16 mouse cellular contexts compared by ENCODE assay signal in genomic region chr2:85106941-85107340, GRCm38 (mm10). TPM values are rescaled to one million over a fixed set of nuclear protein-coding genes. Genes with fewer than 3 reads are reported as not detected.
DNase-seq lines count a peak whose midpoint lies in the region; ATAC-seq and TF ChIP-seq lines count a peak whose summit lies in the region.
"Had no signal": no experiment of that assay in that cellular context is flagged by ENCODE, and none has a peak within 500 bp of the region (broad histone marks: within the 10 kb centered on the region; RNA-seq: fewer than 3 reads in every experiment).

No protein-coding gene starts in this region.

- no peak for DNase-seq in lung, postnatal 14 days
- peak; percentile 41 for DNase-seq in lung, postnatal 25 days (ENCODE audit: low spot score)
- no peak for DNase-seq in forebrain, embryonic 10.5 days (ENCODE audit: extremely low spot score, low spot score)
- DNase-seq: cerebellum, adult 9-11 months; heart, postnatal 14 days; kidney, adult 2 months; kidney, postnatal 4 days had no signal

- H3K9me3 ChIP-seq in lung, embryonic 15.5 days: no peaks in the 10 kb centered on the region
- no peaks in the 10 kb centered on the region for H3K9me3 ChIP-seq in intestine, postnatal 0 days (ENCODE audit: control insufficient read depth)
- no peaks in the 10 kb centered on the region for H3K9me3 ChIP-seq in stomach, embryonic 16.5 days (replicated peaks; ENCODE audit: control insufficient read depth, low read length)
- no peaks in the 10 kb centered on the region for H3K9me3 ChIP-seq in forebrain, embryonic 13.5 days (replicated peaks)
- H3K9me3 ChIP-seq in forebrain, embryonic 10.5 days: no peaks in the 10 kb centered on the region
- H3K9me3 ChIP-seq: G1E; hindbrain, embryonic 13.5 days; limb, embryonic 13.5 days; neural tube, embryonic 12.5 days had no signal

- H3K4me1 ChIP-seq in lung, embryonic 15.5 days: peaks cover 18% of the 10 kb centered on the region
- 0 out of 2 replicates have a peak, but pooled peaks cover 5% of the 10 kb centered on the region for H3K4me1 ChIP-seq in intestine, postnatal 0 days (replicated peaks; ENCODE audit: control insufficient read depth, insufficient read depth, low read length)
- H3K4me1 ChIP-seq in stomach, embryonic 16.5 days (ENCODE audit: control insufficient read depth, insufficient read depth, low read length): peaks cover 8% of the 10 kb centered on the region
- no peaks in the 10 kb centered on the region; the same call in 1 of the 2 replicates for H3K4me1 ChIP-seq in forebrain, embryonic 13.5 days
- peaks cover 9% of the 10 kb centered on the region; the same call in 1 of the 2 replicates for H3K4me1 ChIP-seq in forebrain, embryonic 10.5 days
- H3K4me1 ChIP-seq: hindbrain, embryonic 13.5 days; limb, embryonic 13.5 days; neural tube, embryonic 12.5 days had no signal

- no peak overlapping the region for H3K4me2 ChIP-seq in lung, embryonic 15.5 days
- no peak overlapping the region for H3K4me2 ChIP-seq in intestine, postnatal 0 days (replicated peaks; ENCODE audit: low read depth)
- H3K4me2 ChIP-seq in stomach, embryonic 16.5 days (ENCODE audit: low read depth, low read length): no peak overlapping the region
- H3K4me2 ChIP-seq in forebrain, embryonic 13.5 days: no peak overlapping the region
- H3K4me2 ChIP-seq: hindbrain, embryonic 13.5 days; limb, embryonic 13.5 days; neural tube, embryonic 12.5 days had no signal

- H3K27me3 ChIP-seq in lung, embryonic 15.5 days: no peaks in the 10 kb centered on the region
- no peaks in the 10 kb centered on the region for H3K27me3 ChIP-seq in intestine, postnatal 0 days (replicated peaks; ENCODE audit: control insufficient read depth, insufficient read depth, low read length)
- no peaks in the 10 kb centered on the region for H3K27me3 ChIP-seq in stomach, embryonic 16.5 days (ENCODE audit: control insufficient read depth, insufficient read depth, low read length)
- H3K27me3 ChIP-seq in forebrain, embryonic 13.5 days: no peaks in the 10 kb centered on the region
- no peaks in the 10 kb centered on the region for H3K27me3 ChIP-seq in forebrain, embryonic 10.5 days (ENCODE audit: poor library complexity, severe bottlenecking)
- H3K27me3 ChIP-seq: hindbrain, embryonic 13.5 days; limb, embryonic 13.5 days; neural tube, embryonic 12.5 days had no signal

- H3K4me3 ChIP-seq in lung, embryonic 15.5 days: no peak overlapping the region
- no peak overlapping the region for H3K4me3 ChIP-seq in intestine, postnatal 0 days (ENCODE audit: low read depth, low read length)
- no peak overlapping the region for H3K4me3 ChIP-seq in stomach, embryonic 16.5 days (replicated peaks; ENCODE audit: low read length)
- H3K4me3 ChIP-seq in forebrain, embryonic 13.5 days: no peak overlapping the region
- H3K4me3 ChIP-seq in forebrain, embryonic 10.5 days: no peak overlapping the region
- H3K4me3 ChIP-seq: hindbrain, embryonic 13.5 days; limb, embryonic 13.5 days; neural tube, embryonic 12.5 days had no signal

- WGBS in lung, embryonic 15.5 days: 38% methylated on average over 4 of the region's 4 CpGs
- 29% methylated on average over 4 of the region's 4 CpGs for WGBS in intestine, postnatal 0 days
- 41% methylated on average over 4 of the region's 4 CpGs for WGBS in stomach, embryonic 16.5 days
- 51% methylated on average over 4 of the region's 4 CpGs for WGBS in forebrain, embryonic 13.5 days
- WGBS in forebrain, embryonic 10.5 days: 75% methylated on average over 4 of the region's 4 CpGs

- H3K36me3 ChIP-seq in lung, embryonic 15.5 days: no peaks in the 10 kb centered on the region
- no peaks in the 10 kb centered on the region for H3K36me3 ChIP-seq in intestine, postnatal 0 days (ENCODE audit: control insufficient read depth, insufficient read depth)
- H3K36me3 ChIP-seq in stomach, embryonic 16.5 days (ENCODE audit: control insufficient read depth, insufficient read depth, low read length): no peaks in the 10 kb centered on the region
- no peaks in the 10 kb centered on the region for H3K36me3 ChIP-seq in forebrain, embryonic 13.5 days (ENCODE audit: poor library complexity, severe bottlenecking)
- H3K36me3 ChIP-seq in forebrain, embryonic 10.5 days (replicated peaks): no peaks in the 10 kb centered on the region
- H3K36me3 ChIP-seq: G1E; hindbrain, embryonic 13.5 days; limb, embryonic 13.5 days; neural tube, embryonic 12.5 days had no signal

- no peak overlapping the region for H3K9ac ChIP-seq in lung, embryonic 15.5 days
- no peak overlapping the region for H3K9ac ChIP-seq in intestine, postnatal 0 days (ENCODE audit: low read depth, low read length)
- H3K9ac ChIP-seq in stomach, embryonic 16.5 days (ENCODE audit: low read length): no peak overlapping the region
- no peak overlapping the region for H3K9ac ChIP-seq in forebrain, embryonic 13.5 days
- H3K9ac ChIP-seq: hindbrain, embryonic 13.5 days; limb, embryonic 13.5 days; neural tube, embryonic 12.5 days had no signal

- no peak for ATAC-seq in lung, embryonic 15.5 days (ENCODE audit: borderline replicate concordance, extremely low read depth, low FRiP score, low TSS enrichment)
- ATAC-seq in intestine, postnatal 0 days: peak; percentile 94
- ATAC-seq in stomach, embryonic 16.5 days (ENCODE audit: insufficient read depth, low FRiP score): peak; percentile 87
- ATAC-seq in forebrain, embryonic 13.5 days: no peak
- ATAC-seq: forebrain, embryonic 14.5 days had no signal

- peak overlapping the region; percentile 77; the same call in 1 of the 2 replicates for H3K27ac ChIP-seq in lung, embryonic 15.5 days
- no peak overlapping the region for H3K27ac ChIP-seq in intestine, postnatal 0 days (ENCODE audit: low read depth, low read length)
- peak overlapping the region; percentile 82 for H3K27ac ChIP-seq in stomach, embryonic 16.5 days (ENCODE audit: low read length)
- H3K27ac ChIP-seq in forebrain, embryonic 13.5 days: no peak overlapping the region
- no peak overlapping the region for H3K27ac ChIP-seq in forebrain, embryonic 10.5 days
- H3K27ac ChIP-seq: hindbrain, embryonic 13.5 days; limb, embryonic 13.5 days; neural tube, embryonic 12.5 days had no signal

- TF ChIP-seq CTCF in intestine, postnatal 0 days (IDR thresholded peaks at IDR 0.05; ENCODE audit: low read depth): no peak

RNA-seq across cellular contexts. Expression of gene Aplnr, which starts 29.1 kb away (rescaled TPM):
- 181 and 184 TPM in 2 replicates for polyA plus RNA-seq in lung, embryonic 15.5 days (2015; fragmentation: Nextera tagmentation; extraction: Ambion mirVana)
- 22.9 and 26.6 TPM in 2 replicates for polyA plus RNA-seq in intestine, postnatal 0 days (2015; fragmentation: Nextera tagmentation; extraction: Ambion mirVana)
- polyA plus RNA-seq in stomach, embryonic 16.5 days (2015; fragmentation: Nextera tagmentation; extraction: Ambion mirVana): 75.8 and 81.7 TPM in 2 replicates
- polyA plus RNA-seq in forebrain, embryonic 13.5 days (2015; fragmentation: Nextera tagmentation; extraction: Ambion mirVana): 20.0 and 21.7 TPM in 2 replicates
- 37.6 and 38.8 TPM in 2 replicates for polyA plus RNA-seq in forebrain, embryonic 10.5 days (2016; fragmentation: Nextera tagmentation; extraction: Ambion mirVana)
- polyA plus RNA-seq: G1E had no signal

RNA-seq across cellular contexts. Expression of gene Tnks1bp1, which starts 59.1 kb away (rescaled TPM):
- polyA plus RNA-seq in lung, embryonic 15.5 days (2015; fragmentation: Nextera tagmentation; extraction: Ambion mirVana): 38.8 and 53.6 TPM in 2 replicates
- polyA plus RNA-seq in intestine, postnatal 0 days (2015; fragmentation: Nextera tagmentation; extraction: Ambion mirVana): 18.0 and 19.5 TPM in 2 replicates
- 66.9 and 81.6 TPM in 2 replicates for polyA plus RNA-seq in stomach, embryonic 16.5 days (2015; fragmentation: Nextera tagmentation; extraction: Ambion mirVana)
- 20.1 and 24.9 TPM in 2 replicates for polyA plus RNA-seq in forebrain, embryonic 13.5 days (2015; fragmentation: Nextera tagmentation; extraction: Ambion mirVana)
- 26.6 and 36.1 TPM in 2 replicates for polyA plus RNA-seq in forebrain, embryonic 10.5 days (2016; fragmentation: Nextera tagmentation; extraction: Ambion mirVana)

Comparison
In these comparisons a context has a peak if more than half of its experiments do, and no peak if none do; other contexts are left out.
1. ATAC-seq: peak in intestine, postnatal 0 days (single experiment) and stomach, embryonic 16.5 days (single experiment); none in lung, embryonic 15.5 days (single experiment) and forebrain, embryonic 13.5 days (single experiment).
2. H3K27ac ChIP-seq: peak in lung, embryonic 15.5 days (single experiment) and stomach, embryonic 16.5 days (single experiment); none in intestine, postnatal 0 days (single experiment), forebrain, embryonic 13.5 days (single experiment) and forebrain, embryonic 10.5 days (single experiment).